Mouse (Mus musculus): ENCODE measurements at regions not wholly inside any gene's neighbourhood (a gene's known extent, or its start where the extent isn't known, plus 50 kb on each side); places are given as distances from the start of the nearest gene placed in this dataset.

- H3K27ac ChIP-seq (ENCODE audit: insufficient read depth, low read length): no peak overlapping the region
- H3K4me1 ChIP-seq (ENCODE audit: control insufficient read depth, insufficient read depth, low read length): no peaks in the 10 kb centered on the region
- no peak overlapping the region for H3K4me3 ChIP-seq (ENCODE audit: insufficient read depth, low read length)
- TF ChIP-seq CTCF (IDR thresholded peaks at IDR 0.05; ENCODE audit: extremely low read depth, insufficient read depth, low read length) (no peak), POLR2A (IDR thresholded peaks at IDR 0.05; ENCODE audit: extremely low read depth, insufficient read depth, low read length) (no peak)
Observed at GRCm38 (mm10) chr6:91590395-91590794, 74.7 kb downstream of the Lsm3 start.

- Histone ChIP-seq H3K27ac (ENCODE audit: insufficient read depth, low read length) (no peak overlapping the region), H3K4me3 (ENCODE audit: insufficient read depth, low read length) (no peak overlapping the region), H3K4me1 (ENCODE audit: control insufficient read depth, insufficient read depth, low read length) (no peaks in the 10 kb centered on the region)
- TF ChIP-seq POLR2A (IDR thresholded peaks at IDR 0.05; ENCODE audit: extremely low read depth, insufficient read depth, low read length): no peak
- no peak for TF ChIP-seq CTCF (IDR thresholded peaks at IDR 0.05; ENCODE audit: extremely low read depth, insufficient read depth, low read length)
Observed at GRCm38 (mm10) chr6:91590806-91591571, 75.3 kb downstream of the Lsm3 start.

- Histone ChIP-seq H3K4me3 (ENCODE audit: insufficient read depth, low read length) (no peak overlapping the region), H3K4me1 (ENCODE audit: control insufficient read depth, insufficient read depth, low read length) (no peaks in the 10 kb centered on the region), H3K27ac (ENCODE audit: insufficient read depth, low read length) (no peak overlapping the region)
- no peak for TF ChIP-seq POLR2A (IDR thresholded peaks at IDR 0.05; ENCODE audit: extremely low read depth, insufficient read depth, low read length)
- no peak for TF ChIP-seq CTCF (IDR thresholded peaks at IDR 0.05; ENCODE audit: extremely low read depth, insufficient read depth, low read length)
Observed at GRCm38 (mm10) chr6:91592651-91593050, 76.9 kb downstream of the Lsm3 start.

- TF ChIP-seq POLR2A (IDR thresholded peaks at IDR 0.05; ENCODE audit: extremely low read depth, insufficient read depth, low read length) (no peak), CTCF (IDR thresholded peaks at IDR 0.05; ENCODE audit: extremely low read depth, insufficient read depth, low read length) (no peak)
Observed at GRCm38 (mm10) chr6:91598942-91599341, 83.2 kb downstream of the Lsm3 start.

GRCm38 (mm10) chr6:91600116-91600515, 83.7 kb upstream of the Slc6a6 start:
- no peak overlapping the region for H3K27ac ChIP-seq (ENCODE audit: insufficient read depth, low read length)
- no peaks in the 10 kb centered on the region for H3K4me1 ChIP-seq (ENCODE audit: control insufficient read depth, insufficient read depth, low read length)
- no peak for TF ChIP-seq CTCF (IDR thresholded peaks at IDR 0.05; ENCODE audit: extremely low read depth, insufficient read depth, low read length)
- H3K4me3 ChIP-seq (ENCODE audit: insufficient read depth, low read length): no peak overlapping the region

More at GRCm38 (mm10) chr6:91598942-91599341, 83.2 kb downstream of the Lsm3 start:
- no peaks in the 10 kb centered on the region for H3K4me1 ChIP-seq (ENCODE audit: control insufficient read depth, insufficient read depth, low read length)
- no peak overlapping the region for H3K27ac ChIP-seq (ENCODE audit: insufficient read depth, low read length)
- H3K4me3 ChIP-seq (ENCODE audit: insufficient read depth, low read length): no peak overlapping the region

GRCm38 (mm10) chr6:91606634-91607215, 77.1 kb upstream of the Slc6a6 start:
- H3K27ac ChIP-seq (ENCODE audit: insufficient read depth, low read length): no peak overlapping the region
- TF ChIP-seq POLR2A (IDR thresholded peaks at IDR 0.05; ENCODE audit: extremely low read depth, insufficient read depth, low read length): no peak
- TF ChIP-seq CTCF (IDR thresholded peaks at IDR 0.05; ENCODE audit: extremely low read depth, insufficient read depth, low read length): no peak

GRCm38 (mm10) chr6:91607613-91608272, 76.1 kb upstream of the Slc6a6 start:
- no peak overlapping the region for H3K4me3 ChIP-seq (ENCODE audit: insufficient read depth, low read length)
- H3K4me1 ChIP-seq (ENCODE audit: control insufficient read depth, insufficient read depth, low read length): no peaks in the 10 kb centered on the region
- no peak for TF ChIP-seq POLR2A (IDR thresholded peaks at IDR 0.05; ENCODE audit: extremely low read depth, insufficient read depth, low read length)

More at GRCm38 (mm10) chr6:91606634-91607215, 77.1 kb upstream of the Slc6a6 start:
- H3K4me1 ChIP-seq (ENCODE audit: control insufficient read depth, insufficient read depth, low read length): no peaks in the 10 kb centered on the region
- H3K4me3 ChIP-seq (ENCODE audit: insufficient read depth, low read length): no peak overlapping the region

GRCm38 (mm10) chr6:91609671-91610070, 74.2 kb upstream of the Slc6a6 start:
- no peak for TF ChIP-seq POLR2A (IDR thresholded peaks at IDR 0.05; ENCODE audit: extremely low read depth, insufficient read depth, low read length)
- no peak for TF ChIP-seq CTCF (IDR thresholded peaks at IDR 0.05; ENCODE audit: extremely low read depth, insufficient read depth, low read length)
- no peaks in the 10 kb centered on the region for H3K4me1 ChIP-seq (ENCODE audit: control insufficient read depth, insufficient read depth, low read length)
- no peak overlapping the region for H3K27ac ChIP-seq (ENCODE audit: insufficient read depth, low read length)
- no peak overlapping the region for H3K4me3 ChIP-seq (ENCODE audit: insufficient read depth, low read length)

More at GRCm38 (mm10) chr6:91607613-91608272, 76.1 kb upstream of the Slc6a6 start:
- no peak overlapping the region for H3K27ac ChIP-seq (ENCODE audit: insufficient read depth, low read length)

GRCm38 (mm10) chr6:91615022-91615421, 68.8 kb upstream of the Slc6a6 start:
- no peak overlapping the region for H3K4me3 ChIP-seq (ENCODE audit: insufficient read depth, low read length)
- H3K27ac ChIP-seq (ENCODE audit: insufficient read depth, low read length): no peak overlapping the region
- TF ChIP-seq POLR2A (IDR thresholded peaks at IDR 0.05; ENCODE audit: extremely low read depth, insufficient read depth, low read length): no peak
- TF ChIP-seq CTCF (IDR thresholded peaks at IDR 0.05; ENCODE audit: extremely low read depth, insufficient read depth, low read length): no peak
- H3K4me1 ChIP-seq (ENCODE audit: control insufficient read depth, insufficient read depth, low read length): no peaks in the 10 kb centered on the region

GRCm38 (mm10) chr6:91616541-91616940, 67.3 kb upstream of the Slc6a6 start:
- TF ChIP-seq POLR2A (IDR thresholded peaks at IDR 0.05; ENCODE audit: extremely low read depth, insufficient read depth, low read length): no peak
- no peak for TF ChIP-seq CTCF (IDR thresholded peaks at IDR 0.05; ENCODE audit: extremely low read depth, insufficient read depth, low read length)
- no peaks in the 10 kb centered on the region for H3K4me1 ChIP-seq (ENCODE audit: control insufficient read depth, insufficient read depth, low read length)
- no peak overlapping the region for H3K27ac ChIP-seq (ENCODE audit: insufficient read depth, low read length)
- H3K4me3 ChIP-seq (ENCODE audit: insufficient read depth, low read length): no peak overlapping the region

Data from cortical plate, adult 2 months (tissue).